Mouse (Mus musculus) liver, postnatal 0 days (tissue): ENCODE measurements at regions not wholly inside any gene's neighbourhood (a gene's known extent, or its start where the extent isn't known, plus 50 kb on each side); places are given as distances from the start of the nearest gene placed in this dataset.

Source experiments
- CTCF ChIP-seq: sonication (generic); IDR thresholded peaks from 2 replicates; pipeline ENCODE4 v1.5.1; 2016; ENCODE audit warnings: antibody characterized with exemption, low read depth
- EP300 ChIP-seq: IDR thresholded peaks from 2 replicates; pipeline ENCODE4 v1.6.1; 2016; ENCODE audit warnings: antibody characterized with exemption, low read depth, mild to moderate bottlenecking

DNA sequence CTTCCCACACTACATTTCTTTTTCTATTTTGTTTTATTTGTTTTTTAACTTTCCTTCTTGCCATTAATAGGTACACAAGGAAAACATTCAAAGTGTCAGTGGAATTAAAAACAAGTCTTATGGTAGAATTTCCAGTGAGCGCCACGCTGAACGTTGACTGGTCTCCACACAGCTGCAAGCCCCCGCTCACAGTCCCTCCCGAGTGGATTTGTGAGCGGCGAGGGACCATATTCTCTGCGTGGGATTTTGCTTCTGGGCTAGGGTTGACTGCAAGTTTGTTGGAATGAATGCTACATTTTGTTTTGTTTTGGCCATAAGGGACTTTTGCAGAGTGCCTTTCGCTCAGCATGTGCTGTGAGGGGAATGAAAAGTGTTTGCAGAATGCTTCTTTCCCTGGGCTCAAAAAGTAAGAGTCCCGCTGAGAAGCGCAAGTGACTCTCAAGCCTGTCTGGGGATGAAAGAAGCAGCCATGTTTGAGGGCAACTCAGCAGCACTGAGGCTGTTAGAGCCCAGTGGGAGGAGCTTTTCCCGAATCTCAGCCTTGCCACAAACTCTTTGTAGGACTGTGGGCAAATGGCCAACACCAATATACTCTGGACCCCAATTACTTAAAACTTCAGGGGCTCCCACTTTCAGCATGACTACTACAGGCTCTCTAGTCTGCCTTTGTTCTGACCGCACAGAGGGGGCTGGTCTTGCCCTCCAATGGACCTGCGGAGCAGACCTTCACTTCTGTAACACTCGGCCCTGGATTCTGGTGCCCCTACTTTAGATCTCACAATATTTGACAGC is 120.9 kb upstream of the Rnaseh2b start:
- no peak for TF ChIP-seq CTCF
- no peak for TF ChIP-seq EP300
